Comparison of ENCODE assay signal across 30 mouse cellular contexts in genomic region chr17:56273986-56274385, GRCm38 (mm10). TPM values are rescaled to one million over a fixed set of nuclear protein-coding genes. Genes with fewer than 3 reads are reported as not detected.
DNase-seq lines count a peak whose midpoint lies in the region; ATAC-seq and TF ChIP-seq lines count a peak whose summit lies in the region.
"Had no signal": no experiment of that assay in that cellular context is flagged by ENCODE, and none has a peak within 500 bp of the region (broad histone marks: within the 10 kb centered on the region; RNA-seq: fewer than 3 reads in every experiment).

No protein-coding gene starts in this region.

- no peak for ATAC-seq in megakaryocyte, adult 5-6 weeks (ENCODE audit: poor library complexity, severe bottlenecking)
- ATAC-seq in liver, embryonic 13.5 days (ENCODE audit: low read depth), result no peak
- ATAC-seq: forebrain, embryonic 16.5 days; hindbrain, embryonic 16.5 days had no signal

- intact Hi-C loops in gastrocnemius, adult 2 months (cut with DNase I), result no loop called here
- intact Hi-C loops in gastrocnemius, postnatal 36 days (cut with DNase I), result no loop called here

- peak overlapping the region; percentile 18; the same call in 1 of the 2 replicates for H3K9ac ChIP-seq in liver, embryonic 13.5 days
- H3K9ac ChIP-seq: neural tube, embryonic 15.5 days had no signal

- H3K27me3 ChIP-seq in megakaryocyte, embryonic 14.5 days (replicated peaks), result no peaks in the 10 kb centered on the region
- no peaks in the 10 kb centered on the region for H3K27me3 ChIP-seq in liver, embryonic 13.5 days
- H3K27me3 ChIP-seq: neural tube, embryonic 15.5 days had no signal

- DNase-seq in gastrocnemius, adult 2 months, result no peak
- DNase-seq in gastrocnemius, postnatal 36 days, result no peak
- no peak for DNase-seq in liver, embryonic 13.5 days
- no peak for DNase-seq in ovary, adult 18-20 months (ENCODE audit: low spot score)
- no peak for DNase-seq in gastrocnemius, postnatal 4 days (ENCODE audit: low spot score in 2 of 2)
- DNase-seq in spleen, postnatal 36 days (ENCODE audit: low spot score in 2 of 2), result no peak
- DNase-seq: adrenal gland, postnatal 36 days; cerebellum, adult 9-10 months; gastrocnemius, postnatal 25 days; kidney, adult 11 months; lung, adult 18-20 months; lung, postnatal 10 days had no signal

- H3K36me3 ChIP-seq in megakaryocyte, embryonic 14.5 days (replicated peaks; ENCODE audit: low read length), result peaks cover 66% of the 10 kb centered on the region
- H3K36me3 ChIP-seq in liver, embryonic 13.5 days, result peaks cover 52% of the 10 kb centered on the region
- H3K36me3 ChIP-seq: neural tube, embryonic 15.5 days had no signal

- WGBS in liver, embryonic 13.5 days (ENCODE audit: insufficient replicate concordance), result 60% methylated on average over 5 of the region's 5 CpGs

- H3K4me2 ChIP-seq in liver, embryonic 13.5 days, result no peak overlapping the region
- H3K4me2 ChIP-seq: neural tube, embryonic 15.5 days had no signal

- H3K9me3 ChIP-seq in megakaryocyte, embryonic 14.5 days, result no peaks in the 10 kb centered on the region
- H3K9me3 ChIP-seq in liver, embryonic 13.5 days (replicated peaks), result no peaks in the 10 kb centered on the region
- H3K9me3 ChIP-seq: forebrain, embryonic 10.5 days; hindbrain, embryonic 10.5 days; neural tube, embryonic 15.5 days had no signal

- no peak overlapping the region for H3K4me3 ChIP-seq in gastrocnemius, adult 2 months
- H3K4me3 ChIP-seq in megakaryocyte, embryonic 14.5 days (replicated peaks), result peak overlapping the region; percentile 54
- no peak overlapping the region for H3K4me3 ChIP-seq in liver, embryonic 13.5 days (replicated peaks)
- H3K4me3 ChIP-seq: forebrain, embryonic 10.5 days; hindbrain, embryonic 10.5 days; neural tube, embryonic 15.5 days had no signal

- H3K27ac ChIP-seq in gastrocnemius, adult 2 months, result peak overlapping the region; percentile 54
- peak overlapping the region; percentile 74 for H3K27ac ChIP-seq in liver, embryonic 13.5 days
- H3K27ac ChIP-seq: forebrain, embryonic 10.5 days; hindbrain, embryonic 10.5 days; kidney, postnatal 0 days; neural tube, embryonic 15.5 days had no signal

- TF ChIP-seq CTCF in gastrocnemius, adult 2 months (IDR thresholded peaks at IDR 0.05), result no peak

- H3K4me1 ChIP-seq in megakaryocyte, embryonic 14.5 days, result peaks cover 87% of the 10 kb centered on the region
- H3K4me1 ChIP-seq in liver, embryonic 13.5 days (replicated peaks), result peaks cover 78% of the 10 kb centered on the region

RNA-seq across cellular contexts. Expression of gene Ticam1, which starts 2.6 kb away (rescaled TPM):
- 1 to 10 TPM; 2.7 to 3.4 TPM for total RNA-seq in gastrocnemius, adult 2 months (2021)
- 1 to 10 TPM; 2.0 to 3.2 TPM for total RNA-seq in gastrocnemius, postnatal 36 days (2021)
- polyA plus RNA-seq in megakaryocyte, embryonic 14.5 days (2012; ENCODE audit: insufficient read depth, low replicate concordance), result 13.7 and 27.2 TPM in 2 replicates
- 14.3 and 15.0 TPM in 2 replicates for total RNA-seq in megakaryocyte, adult 5-6 weeks (2015)
- total RNA-seq in megakaryocyte, adult 5-6 weeks (2017), result 6.0 and 6.1 TPM in 2 replicates
- polyA plus RNA-seq in liver, embryonic 13.5 days (2015; fragmentation: Nextera tagmentation; extraction: Ambion mirVana), result 2.3 and 2.7 TPM in 2 replicates
- total RNA-seq in gastrocnemius, postnatal 4 days (2021), result 1 to 10 TPM; 8.5 to 8.9 TPM

RNA-seq across cellular contexts. Expression of gene Fem1a, which starts 17.4 kb away (rescaled TPM):
- total RNA-seq in gastrocnemius, adult 2 months (2021), result 100 to 1,000 TPM; 165 to 176 TPM
- 100 to 1,000 TPM; 152 TPM for total RNA-seq in gastrocnemius, postnatal 36 days (2021)
- 9.5 and 11.2 TPM in 2 replicates for polyA plus RNA-seq in megakaryocyte, embryonic 14.5 days (2012; ENCODE audit: insufficient read depth, low replicate concordance)
- total RNA-seq in megakaryocyte, adult 5-6 weeks (2015), result 10.2 and 11.8 TPM in 2 replicates
- total RNA-seq in megakaryocyte, adult 5-6 weeks (2017), result 15.7 and 16.9 TPM in 2 replicates
- 6.1 and 7.1 TPM in 2 replicates for polyA plus RNA-seq in liver, embryonic 13.5 days (2015; fragmentation: Nextera tagmentation; extraction: Ambion mirVana)
- total RNA-seq in gastrocnemius, postnatal 4 days (2021), result 10 to 100 TPM; 98.3 to 99.9 TPM

RNA-seq across cellular contexts. Expression of gene Plin3, which starts 18.7 kb away (rescaled TPM):
- total RNA-seq in gastrocnemius, adult 2 months (2021), result 10 to 100 TPM; 42.4 to 75.0 TPM
- 10 to 100 TPM; 44.4 to 45.7 TPM for total RNA-seq in gastrocnemius, postnatal 36 days (2021)
- polyA plus RNA-seq in megakaryocyte, embryonic 14.5 days (2012; ENCODE audit: insufficient read depth, low replicate concordance), result 4.6 and 21.3 TPM in 2 replicates
- total RNA-seq in megakaryocyte, adult 5-6 weeks (2015), result 7.1 and 9.1 TPM in 2 replicates
- total RNA-seq in megakaryocyte, adult 5-6 weeks (2017), result 28.3 and 29.2 TPM in 2 replicates
- polyA plus RNA-seq in liver, embryonic 13.5 days (2015; fragmentation: Nextera tagmentation; extraction: Ambion mirVana), result 24.9 and 27.1 TPM in 2 replicates
- 10 to 100 TPM; 59.0 to 60.6 TPM for total RNA-seq in gastrocnemius, postnatal 4 days (2021)

RNA-seq across cellular contexts. Expression of gene Arrdc5, which starts 26.1 kb away (rescaled TPM):
- not detected for total RNA-seq in gastrocnemius, adult 2 months (2021)
- total RNA-seq in gastrocnemius, postnatal 36 days (2021), result not detected
- not detected in 2 replicates for polyA plus RNA-seq in megakaryocyte, embryonic 14.5 days (2012; ENCODE audit: insufficient read depth, low replicate concordance)
- total RNA-seq in megakaryocyte, adult 5-6 weeks (2015), result not detected in 2 replicates
- not detected in 2 replicates for total RNA-seq in megakaryocyte, adult 5-6 weeks (2017)
- not detected in 2 replicates for polyA plus RNA-seq in liver, embryonic 13.5 days (2015; fragmentation: Nextera tagmentation; extraction: Ambion mirVana)
- total RNA-seq in gastrocnemius, postnatal 4 days (2021), result not detected
- total RNA-seq: adrenal gland, adult 18-20 months; adrenal gland, postnatal 36 days; gastrocnemius, postnatal 25 days; heart, postnatal 10 days; layer of hippocampus, postnatal 10 days; megakaryocyte-erythroid progenitor cell, adult 5-6 weeks; midbrain, postnatal 0 days had no signal
- polyA plus RNA-seq: cortical plate, adult 2 months; embryonic facial prominence, embryonic 11.5 days; forebrain, embryonic 10.5 days; forebrain, embryonic 16.5 days; hindbrain, embryonic 10.5 days; hindbrain, embryonic 16.5 days; kidney, postnatal 0 days; large intestine, adult 2 months; limb, embryonic 11.5 days; midbrain, postnatal 0 days; neural tube, embryonic 15.5 days; urinary bladder, adult 2 months had no signal

RNA-seq across cellular contexts. Expression of gene Uhrf1, which starts 29.1 kb away (rescaled TPM):
- 1 to 10 TPM; 1.3 to 2.1 TPM for total RNA-seq in gastrocnemius, adult 2 months (2021)
- 1 to 10 TPM; 1.4 to 3.0 TPM for total RNA-seq in gastrocnemius, postnatal 36 days (2021)
- 12.4 and 22.6 TPM in 2 replicates for polyA plus RNA-seq in megakaryocyte, embryonic 14.5 days (2012; ENCODE audit: insufficient read depth, low replicate concordance)
- 39.3 and 52.3 TPM in 2 replicates for total RNA-seq in megakaryocyte, adult 5-6 weeks (2015)
- total RNA-seq in megakaryocyte, adult 5-6 weeks (2017), result 83.7 and 101 TPM in 2 replicates
- polyA plus RNA-seq in liver, embryonic 13.5 days (2015; fragmentation: Nextera tagmentation; extraction: Ambion mirVana), result 121 and 131 TPM in 2 replicates
- 10 to 100 TPM; 39.7 to 41.6 TPM for total RNA-seq in gastrocnemius, postnatal 4 days (2021)

Comparison
In these comparisons a context has a peak if more than half of its experiments do, and no peak if none do; other contexts are left out.
1. RNA of gene Fem1a, which starts 17.4 kb away (total RNA-seq): 165 to 176 TPM in gastrocnemius, adult 2 months, 152 TPM in gastrocnemius, postnatal 36 days and 98.3 to 99.9 TPM in gastrocnemius, postnatal 4 days; 10.2 to 16.9 TPM in megakaryocyte, adult 5-6 weeks; every median in the first group is over 4 times any median in the second.